Mouse (Mus musculus): ENCODE results near the gene L3mbtl1.

L3mbtl1 gene

GRCm38 (mm10) chr2:162943931-162944330 is 659 bp downstream of the L3mbtl1 start:
- no peak for DNase-seq (ENCODE audit: low spot score)

GRCm38 (mm10) chr2:162946964-162947363 is 3.7 kb downstream of the L3mbtl1 start:
- no peak for DNase-seq (ENCODE audit: low spot score)

GRCm38 (mm10) chr2:162947736-162948135 is 4.5 kb downstream of the L3mbtl1 start:
- DNase-seq (ENCODE audit: low spot score) = no peak

- no peak for DNase-seq (ENCODE audit: low spot score)
Measured at GRCm38 (mm10) chr2:162948221-162948620, 4.9 kb downstream of the L3mbtl1 start.

- no peak for DNase-seq (ENCODE audit: low spot score)
Measured at GRCm38 (mm10) chr2:162950776-162951175, 7.5 kb downstream of the L3mbtl1 start.

- DNase-seq (ENCODE audit: low spot score) = no peak
Measured at GRCm38 (mm10) chr2:162956843-162957242, 13.6 kb downstream of the L3mbtl1 start.

GRCm38 (mm10) chr2:162961321-162961720 is 18.0 kb downstream of the L3mbtl1 start:
- DNase-seq (ENCODE audit: low spot score) = no peak

- no peak for DNase-seq (ENCODE audit: low spot score)
Measured at GRCm38 (mm10) chr2:162966734-162967133, 23.5 kb downstream of the L3mbtl1 start.

- DNase-seq (ENCODE audit: low spot score) = peak; percentile 82
Measured at GRCm38 (mm10) chr2:162968357-162968756, 25.1 kb downstream of the L3mbtl1 start.

- no peak for DNase-seq (ENCODE audit: low spot score)
Measured at GRCm38 (mm10) chr2:162969101-162969500, 25.8 kb downstream of the L3mbtl1 start.

GRCm38 (mm10) chr2:162970896-162971295 is 27.6 kb downstream of the L3mbtl1 start:
- no peak for DNase-seq (ENCODE audit: low spot score)

GRCm38 (mm10) chr2:162972752-162973151 is 29.5 kb downstream of the L3mbtl1 start:
- DNase-seq (ENCODE audit: low spot score) = no peak

- DNase-seq (ENCODE audit: low spot score) = no peak
Measured at GRCm38 (mm10) chr2:162973206-162973605, 29.9 kb downstream of the L3mbtl1 start.

GRCm38 (mm10) chr2:162973637-162974036 is 30.4 kb downstream of the L3mbtl1 start:
- peak; percentile 20 for DNase-seq (ENCODE audit: low spot score)

- DNase-seq (ENCODE audit: low spot score) = no peak
Measured at GRCm38 (mm10) chr2:162975157-162975775, 32.0 kb downstream of the L3mbtl1 start.

GRCm38 (mm10) chr2:162976001-162976400 is 32.7 kb downstream of the L3mbtl1 start:
- no peak for DNase-seq (ENCODE audit: low spot score)

- no peak for DNase-seq (ENCODE audit: low spot score)
Measured at GRCm38 (mm10) chr2:162984381-162984780, 41.1 kb downstream of the L3mbtl1 start.

GRCm38 (mm10) chr2:162985923-162986322 is 42.7 kb downstream of the L3mbtl1 start:
- DNase-seq (ENCODE audit: low spot score) = peak; percentile 8

GRCm38 (mm10) chr2:162986764-162987163 is 43.5 kb downstream of the L3mbtl1 start:
- DNase-seq (ENCODE audit: low spot score) = no peak

GRCm38 (mm10) chr2:162987218-162987617 is 43.9 kb downstream of the L3mbtl1 start, which contains the start of gene Sgk2:
TSS of gene Sgk2 (plus strand) at chr2:162987330.
- no peak for DNase-seq (ENCODE audit: low spot score)

GRCm38 (mm10) chr2:162988235-162988634 is 45.0 kb downstream of the L3mbtl1 start:
- no peak for DNase-seq (ENCODE audit: low spot score)

GRCm38 (mm10) chr2:162991394-162992083 is 48.3 kb downstream of the L3mbtl1 start:
- no peak for DNase-seq (ENCODE audit: low spot score)

- no peak for DNase-seq (ENCODE audit: low spot score)
Measured at GRCm38 (mm10) chr2:162992084-162992437, 48.8 kb downstream of the L3mbtl1 start.

All from retina, embryonic 14.5 days (tissue).